Mouse (Mus musculus) bone marrow, adult 2 months (tissue): ENCODE measurements around the gene Agtpbp1.

Experiments
- CTCF ChIP-seq: fragments of 200-500 bp; IDR thresholded peaks from 2 replicates; pipeline ENCODE4 v1.5.1; 2011; ENCODE audit warnings: low read length, control low read depth; ENCODE audit not compliant: control insufficient read depth, insufficient read depth
- POLR2A ChIP-seq: fragments of 200-500 bp; IDR thresholded peaks from 2 replicates; pipeline ENCODE4 v1.6.1; 2011; ENCODE audit warnings: low read depth, mild to moderate bottlenecking, control low read depth, low read length, borderline replicate concordance; ENCODE audit not compliant: control insufficient read depth

DNA sequence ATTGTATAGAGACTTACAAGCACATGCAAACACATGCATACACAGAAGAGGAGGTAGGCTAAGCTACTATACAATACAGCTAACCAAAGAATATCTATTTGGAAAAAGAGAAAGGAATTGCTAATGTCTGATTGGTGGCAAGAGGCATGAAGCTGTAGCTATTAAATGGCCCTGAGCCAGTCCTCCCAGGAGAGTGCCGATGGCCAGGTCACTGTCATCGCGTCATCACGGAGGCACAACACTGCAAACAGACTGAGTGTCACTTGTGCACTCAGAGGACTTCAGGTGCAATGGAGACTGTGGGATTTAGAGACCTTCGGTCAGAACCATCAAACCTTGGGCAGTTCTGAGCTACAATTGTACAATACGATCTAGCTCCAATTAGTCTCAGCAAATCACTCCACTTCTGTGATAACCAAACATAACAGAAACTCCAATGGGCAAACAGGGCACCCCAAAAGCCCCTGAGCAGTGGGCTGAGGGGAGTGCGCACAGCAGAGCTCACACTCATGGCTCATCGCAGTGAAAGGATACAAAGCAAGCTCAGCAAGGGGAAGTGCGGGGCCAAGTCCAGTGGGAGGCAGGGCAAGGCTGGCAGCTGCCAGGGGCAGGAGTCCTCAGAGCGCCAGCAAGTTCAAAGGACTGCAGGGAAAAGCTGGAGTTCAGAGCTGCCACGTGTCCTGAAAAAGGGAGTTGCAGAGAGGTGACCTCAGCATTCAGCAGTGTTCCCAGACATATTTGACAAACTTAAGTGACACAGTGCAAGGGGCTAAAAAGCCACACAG is 130.8 kb downstream of the Agtpbp1 start:
- TF ChIP-seq CTCF, result no peak
- TF ChIP-seq POLR2A, result no peak
